Mouse (Mus musculus): ENCODE measurements around the gene Ppp1r3g. TPM values are rescaled to one million over a fixed set of nuclear protein-coding genes. Genes with fewer than 3 reads are reported as not detected.
A peak's percentile ranks its signal among the peaks of the same experiment; 100 is the strongest.
"Not testable (repeated sequence)": the region's sequence is repeated elsewhere in the genome, so short reads cannot be mapped to it uniquely, and the experiment has no call there.

The Ppp1r3g gene
- polyA plus RNA-seq, 1 experiment: not detected

DNA sequence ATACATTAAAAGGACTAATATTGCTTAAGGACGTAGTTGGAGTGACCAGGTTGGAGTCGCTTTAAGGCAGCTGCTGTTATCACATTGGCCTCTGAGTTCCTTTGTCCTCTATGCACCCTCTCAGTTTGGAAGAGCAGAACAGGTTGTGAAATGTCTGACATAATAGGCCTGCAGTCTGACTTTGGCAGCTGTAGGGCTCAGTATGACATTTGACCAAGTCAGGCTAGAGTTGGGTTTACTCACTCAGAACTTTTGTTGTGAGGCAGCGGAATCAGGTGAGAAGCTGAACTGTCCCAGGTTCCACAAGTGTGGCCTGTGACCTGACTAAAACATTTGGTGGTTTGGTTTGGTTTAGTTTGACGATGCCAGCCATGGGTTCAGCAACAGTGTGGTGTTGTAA is 4.9 kb downstream of the Ppp1r3g start:
- TF ChIP-seq POLR2A (IDR thresholded peaks at IDR 0.05; ENCODE audit: borderline replicate concordance, low read depth, low read length) (no peak), CTCF (IDR thresholded peaks at IDR 0.05; ENCODE audit: low read depth, low read length) (no peak)
- H3K4me3 ChIP-seq (ENCODE audit: insufficient read depth, low read length): no peak overlapping the region
- no peak overlapping the region for H3K27ac ChIP-seq (ENCODE audit: insufficient read depth, low read depth, low read length)
- H3K4me1 ChIP-seq (ENCODE audit: control insufficient read depth, insufficient read depth, low read length): no peaks in the 10 kb centered on the region

DNA sequence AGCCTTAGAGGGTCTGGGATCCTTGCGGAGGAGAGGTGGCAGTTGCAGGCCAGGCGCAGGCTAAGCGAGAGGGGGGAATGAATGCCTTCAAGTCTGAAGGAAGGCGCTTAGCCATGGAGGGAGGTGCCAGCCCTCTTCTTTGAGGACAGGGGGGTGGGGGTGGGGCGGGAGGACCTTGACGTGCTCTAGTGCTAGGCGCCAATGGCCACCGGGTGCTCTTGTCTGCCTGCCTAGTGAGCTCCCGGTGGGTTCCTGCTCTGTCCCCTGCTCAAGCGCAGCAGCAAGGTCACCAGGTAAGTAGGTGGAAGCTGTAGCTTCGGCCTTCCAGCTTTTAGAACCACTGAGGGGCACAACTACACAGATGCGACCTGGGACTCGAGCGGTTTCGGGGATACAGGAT is 9.1 kb downstream of the Ppp1r3g start:
- Histone ChIP-seq H3K4me3 (ENCODE audit: insufficient read depth, low read length) (peak overlapping the region; percentile 62; the same call in 1 of the 2 replicates), H3K27ac (ENCODE audit: insufficient read depth, low read depth, low read length) (no peak overlapping the region), H3K4me1 (ENCODE audit: control insufficient read depth, insufficient read depth, low read length) (no peaks in the 10 kb centered on the region)
- TF ChIP-seq CTCF (IDR thresholded peaks at IDR 0.05; ENCODE audit: low read depth, low read length) (no peak), POLR2A (IDR thresholded peaks at IDR 0.05; ENCODE audit: borderline replicate concordance, low read depth, low read length) (no peak)

DNA sequence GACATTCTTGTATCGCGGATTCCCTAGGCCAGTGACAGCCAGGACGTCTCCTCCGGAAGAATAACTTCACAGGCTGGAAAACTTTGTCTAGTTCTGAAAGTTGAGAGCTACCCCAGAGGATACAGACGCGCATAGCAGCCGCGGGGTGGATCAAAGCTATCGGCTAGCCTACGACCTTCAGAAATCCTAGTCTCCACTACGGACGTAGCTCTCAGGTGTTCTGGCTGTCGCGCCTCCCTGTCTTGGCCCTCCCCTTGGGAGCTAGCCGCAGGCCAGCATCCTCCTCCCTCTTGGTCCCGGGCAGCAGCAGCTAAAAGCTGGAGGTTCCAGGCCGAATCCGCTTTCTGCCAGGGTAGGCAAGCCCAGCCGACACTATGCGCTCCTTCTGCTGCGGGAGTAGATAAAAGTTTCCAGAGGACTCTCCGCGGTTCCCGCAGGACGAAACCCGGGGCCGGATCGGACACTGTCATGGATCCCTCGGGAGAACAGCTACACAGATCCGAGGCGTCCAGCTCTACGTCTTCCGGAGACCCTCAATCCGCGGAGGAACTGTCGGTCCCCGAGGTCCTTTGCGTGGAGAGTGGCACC is 9.6 kb downstream of the Ppp1r3g start:
- Histone ChIP-seq H3K4me1 (ENCODE audit: control insufficient read depth, insufficient read depth, low read length) (no peaks in the 10 kb centered on the region), H3K27ac (ENCODE audit: insufficient read depth, low read depth, low read length) (no peak overlapping the region), H3K4me3 (ENCODE audit: insufficient read depth, low read length) (peak overlapping the region; percentile 62)
- TF ChIP-seq POLR2A (IDR thresholded peaks at IDR 0.05; ENCODE audit: borderline replicate concordance, low read depth, low read length): no peak
- no peak for TF ChIP-seq CTCF (IDR thresholded peaks at IDR 0.05; ENCODE audit: low read depth, low read length)

DNA sequence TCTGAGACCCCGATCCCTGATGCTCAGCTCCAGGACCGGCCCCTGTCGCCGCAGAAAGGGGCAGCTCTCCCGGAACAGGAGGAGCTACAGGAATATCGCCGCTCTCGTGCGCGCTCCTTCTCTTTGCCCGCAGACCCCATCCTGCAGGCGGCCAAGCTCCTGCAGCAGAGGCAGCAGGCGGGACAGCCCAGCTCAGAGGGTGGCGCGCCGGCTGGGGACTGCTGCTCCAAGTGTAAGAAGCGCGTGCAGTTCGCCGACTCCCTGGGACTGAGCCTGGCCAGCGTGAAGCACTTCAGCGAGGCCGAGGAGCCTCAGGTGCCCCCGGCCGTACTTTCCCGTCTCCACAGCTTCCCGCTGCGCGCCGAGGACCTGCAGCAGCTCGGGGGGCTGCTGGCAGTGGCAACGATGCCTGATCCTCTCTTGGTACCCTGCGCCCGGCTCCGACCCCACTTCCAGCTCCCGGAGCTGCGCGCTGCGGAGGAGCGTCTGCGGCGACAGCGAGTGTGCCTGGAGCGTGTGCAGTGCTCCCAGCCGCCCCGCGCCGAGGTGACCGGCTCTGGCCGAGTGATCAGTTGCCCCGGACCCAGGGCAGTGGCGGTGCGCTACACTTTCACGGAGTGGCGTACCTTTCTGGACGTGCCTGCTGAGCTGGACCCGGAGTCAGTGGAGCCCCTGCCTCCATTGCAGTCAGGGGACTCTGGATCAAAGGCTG is 10.2 kb downstream of the Ppp1r3g start:
- TF ChIP-seq POLR2A (IDR thresholded peaks at IDR 0.05; ENCODE audit: borderline replicate concordance, low read depth, low read length) (no peak), CTCF (IDR thresholded peaks at IDR 0.05; ENCODE audit: low read depth, low read length) (no peak)
- no peaks in the 10 kb centered on the region for H3K4me1 ChIP-seq (ENCODE audit: control insufficient read depth, insufficient read depth, low read length)
- H3K27ac ChIP-seq (ENCODE audit: insufficient read depth, low read depth, low read length): no peak overlapping the region
- peak overlapping the region; percentile 62 for H3K4me3 ChIP-seq (ENCODE audit: insufficient read depth, low read length)

DNA sequence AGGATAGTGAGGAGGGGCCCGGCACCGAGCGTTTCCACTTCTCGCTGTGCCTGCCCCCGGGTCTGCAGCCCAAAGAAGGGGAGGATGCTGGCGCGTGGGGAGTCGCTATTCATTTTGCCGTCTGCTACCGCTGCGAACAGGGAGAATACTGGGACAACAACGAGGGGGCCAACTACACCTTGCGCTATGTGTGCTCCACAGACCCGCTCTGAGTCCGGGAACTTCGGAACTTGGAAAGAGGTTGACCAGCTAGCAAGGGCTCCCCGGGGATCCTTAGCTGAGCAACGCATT is 10.7 kb downstream of the Ppp1r3g start:
- no peak for TF ChIP-seq POLR2A (IDR thresholded peaks at IDR 0.05; ENCODE audit: borderline replicate concordance, low read depth, low read length)
- Histone ChIP-seq H3K4me3 (ENCODE audit: insufficient read depth, low read length) (peak overlapping the region; percentile 62), H3K4me1 (ENCODE audit: control insufficient read depth, insufficient read depth, low read length) (no peaks in the 10 kb centered on the region), H3K27ac (ENCODE audit: insufficient read depth, low read depth, low read length) (no peak overlapping the region)

DNA sequence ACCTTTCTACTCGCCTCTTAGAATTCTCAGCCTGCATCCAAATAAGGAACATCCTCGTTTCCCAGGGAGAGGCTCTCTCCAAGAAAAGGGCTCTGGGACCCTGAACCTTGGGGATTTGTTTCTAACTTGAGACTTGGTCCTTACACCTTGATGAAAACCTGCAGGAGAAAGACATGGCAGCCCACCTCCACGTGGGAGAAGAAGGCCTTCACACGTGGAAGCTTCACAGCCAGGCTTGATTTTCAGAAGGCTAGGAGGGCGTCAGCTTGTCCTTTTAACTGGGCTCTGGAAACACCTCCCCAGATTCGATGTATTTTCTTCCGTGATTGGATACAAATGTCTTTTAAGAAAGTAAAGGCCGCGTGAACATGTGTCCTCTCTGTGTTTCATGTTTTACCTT is 11.2 kb downstream of the Ppp1r3g start:
- Histone ChIP-seq H3K27ac (ENCODE audit: insufficient read depth, low read depth, low read length) (no peak overlapping the region), H3K4me3 (ENCODE audit: insufficient read depth, low read length) (no peak overlapping the region), H3K4me1 (ENCODE audit: control insufficient read depth, insufficient read depth, low read length) (no peaks in the 10 kb centered on the region)
- TF ChIP-seq CTCF (IDR thresholded peaks at IDR 0.05; ENCODE audit: low read depth, low read length) (no peak), POLR2A (IDR thresholded peaks at IDR 0.05; ENCODE audit: borderline replicate concordance, low read depth, low read length) (no peak)

DNA sequence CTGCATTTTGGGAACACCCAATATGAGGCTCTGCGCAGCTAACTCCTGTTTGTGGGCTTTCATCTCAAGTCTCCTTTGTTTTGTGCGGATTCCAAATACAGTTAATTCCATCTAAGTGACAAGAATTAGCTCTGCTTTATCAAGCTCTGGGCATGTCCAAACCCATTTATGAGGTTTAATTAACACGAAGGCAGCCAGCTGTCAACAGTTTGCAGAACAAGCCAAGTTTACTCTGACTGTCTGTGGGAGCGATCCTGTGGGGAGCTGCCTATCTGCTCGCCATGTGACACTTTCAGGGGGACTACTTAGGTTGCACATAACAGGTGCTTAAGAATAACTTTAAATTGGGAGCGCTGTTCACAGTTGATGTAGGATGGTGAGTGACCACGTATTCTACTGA is 18.3 kb downstream of the Ppp1r3g start:
- TF ChIP-seq POLR2A (IDR thresholded peaks at IDR 0.05; ENCODE audit: borderline replicate concordance, low read depth, low read length) (no peak), CTCF (IDR thresholded peaks at IDR 0.05; ENCODE audit: low read depth, low read length) (no peak)
- Histone ChIP-seq H3K4me1 (ENCODE audit: control insufficient read depth, insufficient read depth, low read length) (no peaks in the 10 kb centered on the region), H3K27ac (ENCODE audit: insufficient read depth, low read depth, low read length) (no peak overlapping the region), H3K4me3 (ENCODE audit: insufficient read depth, low read length) (no peak overlapping the region)

DNA sequence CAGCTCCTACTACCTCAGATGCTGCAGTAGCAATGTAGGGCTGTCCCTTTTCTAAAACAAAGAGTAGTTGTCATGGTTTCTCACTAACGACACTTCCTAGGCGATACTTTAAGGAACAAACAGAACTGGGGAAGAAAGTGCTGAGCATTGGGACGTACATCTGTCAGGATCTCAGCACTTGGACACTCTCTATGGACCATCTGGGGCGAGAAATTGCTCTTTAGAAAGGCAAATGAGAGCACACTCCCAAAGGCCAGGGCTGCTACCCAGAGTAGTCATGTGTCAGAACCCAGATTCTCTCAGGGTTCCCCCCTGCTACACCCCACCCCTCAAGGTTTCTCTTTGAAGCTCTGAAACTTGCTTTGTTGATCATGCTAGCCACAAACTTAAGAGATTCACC is 21.8 kb downstream of the Ppp1r3g start:
- Histone ChIP-seq H3K4me1 (ENCODE audit: control insufficient read depth, insufficient read depth, low read length) (no peaks in the 10 kb centered on the region), H3K4me3 (ENCODE audit: insufficient read depth, low read length) (no peak overlapping the region), H3K27ac (ENCODE audit: insufficient read depth, low read depth, low read length) (no peak overlapping the region)
- TF ChIP-seq CTCF (IDR thresholded peaks at IDR 0.05; ENCODE audit: low read depth, low read length) (no peak), POLR2A (IDR thresholded peaks at IDR 0.05; ENCODE audit: borderline replicate concordance, low read depth, low read length) (no peak)

DNA sequence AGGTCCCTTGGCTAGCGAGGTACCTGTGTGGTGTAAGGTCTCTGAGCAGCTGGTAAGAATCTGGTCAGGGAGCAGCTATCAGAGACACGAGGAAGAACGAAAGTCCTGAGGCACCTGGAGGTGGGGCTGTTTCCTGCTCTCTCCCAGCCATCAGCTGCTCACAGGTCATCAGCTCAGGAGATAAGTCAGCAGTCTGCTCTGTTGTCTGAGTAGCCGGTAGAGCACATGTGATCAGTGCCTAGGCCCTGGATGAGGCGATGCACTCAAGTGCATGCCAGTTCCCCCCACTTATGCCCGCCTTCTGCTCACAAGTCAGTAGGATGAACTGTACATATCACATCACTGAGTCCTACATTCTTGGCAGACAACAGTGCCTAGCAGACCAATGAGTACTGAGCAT is 24.3 kb downstream of the Ppp1r3g start:
- H3K27ac ChIP-seq (ENCODE audit: insufficient read depth, low read depth, low read length): no peak overlapping the region
- TF ChIP-seq POLR2A (IDR thresholded peaks at IDR 0.05; ENCODE audit: borderline replicate concordance, low read depth, low read length) (no peak), CTCF (IDR thresholded peaks at IDR 0.05; ENCODE audit: low read depth, low read length) (no peak)
- no peak overlapping the region for H3K4me3 ChIP-seq (ENCODE audit: insufficient read depth, low read length)
- H3K4me1 ChIP-seq (ENCODE audit: control insufficient read depth, insufficient read depth, low read length): no peaks in the 10 kb centered on the region

DNA sequence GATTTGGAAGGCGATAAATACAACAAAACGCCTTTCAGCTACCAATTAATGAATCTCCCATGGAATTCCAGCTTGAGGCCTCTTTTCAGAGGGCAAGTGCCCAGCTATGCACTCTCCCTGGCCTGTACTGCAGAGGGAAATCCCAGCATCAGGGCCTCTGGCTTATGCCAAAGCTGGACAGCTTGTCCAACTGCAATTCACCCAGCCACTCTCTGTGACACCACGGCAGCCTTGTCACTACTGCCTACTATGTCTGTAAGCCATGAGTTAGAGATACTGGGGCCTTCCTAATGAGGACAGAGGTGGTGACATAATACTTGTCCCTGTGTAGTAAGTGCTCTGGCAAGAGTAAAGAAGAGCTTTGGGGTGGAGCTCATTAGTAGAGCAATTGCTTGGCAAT is 30.7 kb downstream of the Ppp1r3g start:
- no peak for TF ChIP-seq POLR2A (IDR thresholded peaks at IDR 0.05; ENCODE audit: borderline replicate concordance, low read depth, low read length)
- no peak for TF ChIP-seq CTCF (IDR thresholded peaks at IDR 0.05; ENCODE audit: low read depth, low read length)
- no peak overlapping the region for H3K4me3 ChIP-seq (ENCODE audit: insufficient read depth, low read length)
- no peak overlapping the region for H3K27ac ChIP-seq (ENCODE audit: insufficient read depth, low read depth, low read length)
- H3K4me1 ChIP-seq (ENCODE audit: control insufficient read depth, insufficient read depth, low read length): no peaks in the 10 kb centered on the region

DNA sequence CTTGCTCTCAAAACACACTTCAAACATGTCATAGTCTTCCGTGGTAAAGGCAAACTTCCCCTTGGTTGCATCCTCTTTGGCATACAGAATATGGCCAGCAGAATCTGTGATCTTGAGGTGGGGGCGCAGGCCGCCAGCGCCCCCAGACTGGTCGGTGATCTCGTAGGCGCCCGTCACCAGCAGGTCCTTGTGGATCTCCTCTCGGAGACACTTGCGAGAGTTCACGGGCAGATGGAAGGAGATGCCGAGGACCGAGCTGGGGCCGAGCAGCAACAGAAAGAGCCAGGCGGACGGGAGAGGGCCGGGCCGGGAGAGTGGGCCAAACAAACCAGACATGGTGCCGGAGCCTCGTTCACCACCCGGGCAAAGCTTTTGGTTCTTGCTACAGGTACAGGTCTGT is 32.5 kb downstream of the Ppp1r3g start:
- not testable (repeated sequence) for H3K4me3 ChIP-seq (ENCODE audit: insufficient read depth, low read length); H3K4me1 ChIP-seq (ENCODE audit: control insufficient read depth, insufficient read depth, low read length); H3K27ac ChIP-seq (ENCODE audit: insufficient read depth, low read depth, low read length)

Data from bone marrow macrophage, adult 2 months (primary cell).